Mouse (Mus musculus): Measurements from ENCODE around the gene Foxr1. TPM values are rescaled to one million over a fixed set of nuclear protein-coding genes. Genes with fewer than 3 reads are reported as not detected.

Gene Foxr1
- polyA plus RNA-seq, 1 experiment = not detected

DNA sequence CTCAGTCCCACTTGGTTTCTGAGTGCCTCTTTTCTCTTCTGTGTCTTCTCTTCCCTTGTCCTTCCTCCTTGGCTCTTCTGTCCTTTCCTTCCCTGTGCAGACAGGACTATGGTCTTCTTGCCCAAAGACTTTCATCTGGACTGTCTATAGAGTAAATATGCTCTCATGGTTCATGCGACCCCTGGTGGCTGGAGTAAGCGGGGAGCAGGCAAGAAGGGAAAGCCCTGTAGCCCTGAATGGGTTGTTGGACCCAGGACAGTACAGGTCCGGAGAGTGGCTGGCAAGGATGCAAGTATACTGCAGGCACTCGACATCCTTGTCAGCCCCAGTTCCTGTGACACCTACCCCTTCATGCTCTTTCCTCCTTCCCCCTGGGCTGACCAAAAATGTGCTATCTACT lies 49.5 kb downstream of the Foxr1 start:
- TF ChIP-seq POLR2A (IDR thresholded peaks at IDR 0.05; ENCODE audit: borderline replicate concordance, extremely low read depth, insufficient read depth, insufficient read length, poor library complexity, severe bottlenecking) = no peak
- peak; percentile 79 for TF ChIP-seq CTCF (IDR thresholded peaks at IDR 0.05; ENCODE audit: borderline replicate concordance, extremely low read depth, insufficient read depth, insufficient read length)
- DNase-seq (ENCODE audit: low read depth) = peak; percentile 70

DNA sequence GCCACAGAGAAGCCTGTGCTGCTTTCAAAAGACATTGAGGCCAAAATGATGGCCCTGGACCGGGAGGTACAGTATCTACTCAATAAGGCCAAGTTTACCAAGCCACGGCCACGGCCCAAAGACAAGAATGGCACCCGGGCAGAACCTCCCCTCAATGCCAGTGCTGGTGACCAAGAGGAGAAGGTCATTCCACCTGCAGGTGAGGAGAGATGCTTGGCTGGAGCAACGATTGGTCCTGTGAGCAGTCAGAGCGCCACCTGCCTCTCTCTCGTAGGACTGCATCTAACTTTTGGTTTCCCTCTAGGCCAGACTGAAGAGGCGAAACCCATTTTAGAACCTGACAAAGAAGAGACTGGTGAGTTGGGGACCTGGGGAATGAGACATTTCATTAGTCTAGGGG lies 51.7 kb downstream of the Foxr1 start:
- TF ChIP-seq CTCF (IDR thresholded peaks at IDR 0.05; ENCODE audit: borderline replicate concordance, extremely low read depth, insufficient read depth, insufficient read length) (peak; percentile 82), POLR2A (IDR thresholded peaks at IDR 0.05; ENCODE audit: borderline replicate concordance, extremely low read depth, insufficient read depth, insufficient read length, poor library complexity, severe bottlenecking) (no peak)
- DNase-seq (ENCODE audit: low read depth) = peak; percentile 43

DNA sequence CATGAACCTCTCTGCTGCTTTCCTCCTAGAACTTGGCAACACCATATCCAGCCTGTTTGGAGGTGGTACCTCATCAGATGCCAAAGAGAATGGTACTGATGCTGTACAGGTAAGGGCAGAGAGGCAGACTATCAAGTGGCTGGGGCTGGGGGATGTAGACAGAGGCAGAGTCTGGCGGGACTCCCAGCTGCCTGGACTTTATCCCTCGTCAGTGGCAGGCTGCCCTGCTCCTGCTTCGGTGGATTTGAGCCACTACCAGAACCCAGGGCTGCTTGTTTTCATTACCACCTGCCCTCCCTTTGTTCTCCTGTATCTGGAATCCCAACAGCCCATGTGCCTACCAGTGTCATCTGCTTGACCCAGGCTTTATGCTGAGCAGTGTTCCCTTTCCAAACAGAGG lies 53.7 kb downstream of the Foxr1 start:
- TF ChIP-seq CTCF (IDR thresholded peaks at IDR 0.05; ENCODE audit: borderline replicate concordance, extremely low read depth, insufficient read depth, insufficient read length) (no peak), POLR2A (IDR thresholded peaks at IDR 0.05; ENCODE audit: borderline replicate concordance, extremely low read depth, insufficient read depth, insufficient read length, poor library complexity, severe bottlenecking) (no peak)
- no peak for DNase-seq (ENCODE audit: low read depth)

DNA sequence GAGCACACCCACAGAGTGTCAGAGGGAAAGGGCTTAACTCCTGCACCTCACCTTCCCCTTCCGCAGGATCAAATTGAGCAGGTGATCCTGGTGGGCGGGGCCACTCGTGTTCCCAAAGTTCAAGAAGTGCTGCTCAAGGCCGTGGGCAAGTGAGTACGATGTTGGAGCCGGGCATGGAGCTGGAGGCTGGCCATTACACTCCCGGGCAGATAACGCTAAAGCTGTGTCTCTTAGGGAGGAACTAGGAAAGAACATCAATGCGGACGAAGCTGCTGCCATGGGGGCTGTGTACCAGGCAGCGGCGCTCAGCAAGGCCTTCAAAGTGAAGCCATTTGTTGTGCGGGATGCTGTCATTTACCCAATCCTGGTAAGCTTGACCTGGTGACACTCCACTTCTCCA lies 56.3 kb downstream of the Foxr1 start:
- no peak for DNase-seq (ENCODE audit: low read depth)
- no peak for TF ChIP-seq POLR2A (IDR thresholded peaks at IDR 0.05; ENCODE audit: borderline replicate concordance, extremely low read depth, insufficient read depth, insufficient read length, poor library complexity, severe bottlenecking)
- no peak for TF ChIP-seq CTCF (IDR thresholded peaks at IDR 0.05; ENCODE audit: borderline replicate concordance, extremely low read depth, insufficient read depth, insufficient read length)

Other genes starting within 250 kb of the Foxr1 start
- 24.5 and 30.7 TPM in 2 replicates for gene Cbl, start 207.1 kb downstream of the Foxr1 start, polyA plus RNA-seq (2012; rRNA removed)
- gene Ccdc153, start 200.5 kb downstream of the Foxr1 start, polyA plus RNA-seq (2012; rRNA removed) = 0.15 TPM in 1 of 2 replicates, not detected in the other
- gene Pdzd3, start 189.7 kb downstream of the Foxr1 start, polyA plus RNA-seq (2012; rRNA removed) = 0.57 and 0.78 TPM in 2 replicates
- gene Nlrx1, start 172.5 kb downstream of the Foxr1 start, polyA plus RNA-seq (2012; rRNA removed) = 4.0 and 4.5 TPM in 2 replicates
- 72.9 and 77.1 TPM in 2 replicates for gene Abcg4, start 152.5 kb downstream of the Foxr1 start, polyA plus RNA-seq (2012; rRNA removed)
- 44.2 and 47.6 TPM in 2 replicates for gene Hinfp, start 135.5 kb downstream of the Foxr1 start, polyA plus RNA-seq (2012; rRNA removed)
- 58.5 and 62.1 TPM in 2 replicates for gene C2cd2l, start 120.9 kb downstream of the Foxr1 start, polyA plus RNA-seq (2012; rRNA removed)
- gene Dpagt1, start 115.1 kb downstream of the Foxr1 start, polyA plus RNA-seq (2012; rRNA removed) = 47.2 and 54.4 TPM in 2 replicates
- gene H2afx, start 106.4 kb downstream of the Foxr1 start, polyA plus RNA-seq (2012; rRNA removed) = 223 and 342 TPM in 2 replicates
- 40.9 and 48.9 TPM in 2 replicates for gene Hmbs, start 96.9 kb downstream of the Foxr1 start, polyA plus RNA-seq (2012; rRNA removed)
- 33.7 and 40.9 TPM in 2 replicates for gene Vps11, start 79.5 kb downstream of the Foxr1 start, polyA plus RNA-seq (2012; rRNA removed)
- gene Hyou1, start 61.6 kb downstream of the Foxr1 start, polyA plus RNA-seq (2012; rRNA removed) = 50.3 and 57.4 TPM in 2 replicates
- 51.8 and 57.7 TPM in 2 replicates for gene Slc37a4, start 44.3 kb downstream of the Foxr1 start, polyA plus RNA-seq (2012; rRNA removed)
- 566 and 626 TPM in 2 replicates for gene Rps25, start 34.0 kb downstream of the Foxr1 start, polyA plus RNA-seq (2012; rRNA removed)
- gene Trappc4, start 33.5 kb downstream of the Foxr1 start, polyA plus RNA-seq (2012; rRNA removed) = 169 and 195 TPM in 2 replicates
- gene Ccdc84, start 22.6 kb downstream of the Foxr1 start, polyA plus RNA-seq (2012; rRNA removed) = 47.1 and 59.9 TPM in 2 replicates
- 0.08 TPM in 1 of 2 replicates, not detected in the other for gene Upk2, start 13.8 kb upstream of the Foxr1 start, polyA plus RNA-seq (2012; rRNA removed)
- gene Bcl9l, start 41.7 kb upstream of the Foxr1 start, polyA plus RNA-seq (2012; rRNA removed) = 14.4 and 35.5 TPM in 2 replicates
- gene Cxcr5, start 120.7 kb upstream of the Foxr1 start, polyA plus RNA-seq (2012; rRNA removed) = 0.03 and 0.04 TPM in 2 replicates
- gene Ddx6, start 163.8 kb upstream of the Foxr1 start, polyA plus RNA-seq (2012; rRNA removed) = 40.8 and 68.4 TPM in 2 replicates
- not detected in 2 replicates for gene Treh, start 232.1 kb upstream of the Foxr1 start, polyA plus RNA-seq (2012; rRNA removed)